Mouse (Mus musculus) G1E (cell line): ENCODE results near the gene Ntm.

ENCODE experiments used
- CTCF ChIP-seq: IDR thresholded peaks from 2 replicates; pipeline ENCODE4 v1.5.1; 2012; ENCODE audit warnings: low read depth, low read length, inconsistent platforms, mixed read lengths
- GATA1 ChIP-seq: IDR thresholded peaks from 2 replicates; pipeline ENCODE4 v1.6.1; 2012; ENCODE audit warnings: borderline replicate concordance, low read length, inconsistent platforms, mixed read lengths
- GATA2 ChIP-seq: IDR thresholded peaks from 2 replicates; pipeline ENCODE4 v1.6.1; 2012; ENCODE audit warnings: low read depth, low read length, inconsistent platforms, borderline replicate concordance
- POLR2AphosphoS5 ChIP-seq: IDR thresholded peaks from 2 replicates; pipeline ENCODE4 v1.6.1; 2012; ENCODE audit warnings: low read depth, low read length, inconsistent platforms; ENCODE audit not compliant: insufficient replicate concordance
- TAL1 ChIP-seq: conservative IDR thresholded peaks from 2 replicates; pipeline ENCODE4 v1.6.1; 2012; ENCODE audit warnings: low read depth, low read length, inconsistent platforms, mixed read lengths

- TF ChIP-seq CTCF = no peak
- no peak for TF ChIP-seq GATA1
- no peak for TF ChIP-seq POLR2AphosphoS5
- no peak for TF ChIP-seq GATA2
- TF ChIP-seq TAL1 = no peak
Observed at GRCm38 (mm10) chr9:29369621-29370020, 593.3 kb downstream of the Ntm start.
